Mouse (Mus musculus) embryo, embryonic 9.5 days (tissue): ENCODE data around the gene Ccdc86.

Experiments used
- DNase-seq: peaks from one replicate; pipeline ENCODE4 v3.0.0-alpha.2; 2017; ENCODE audit errors: extremely low spot score

Gene Ccdc86

DNA sequence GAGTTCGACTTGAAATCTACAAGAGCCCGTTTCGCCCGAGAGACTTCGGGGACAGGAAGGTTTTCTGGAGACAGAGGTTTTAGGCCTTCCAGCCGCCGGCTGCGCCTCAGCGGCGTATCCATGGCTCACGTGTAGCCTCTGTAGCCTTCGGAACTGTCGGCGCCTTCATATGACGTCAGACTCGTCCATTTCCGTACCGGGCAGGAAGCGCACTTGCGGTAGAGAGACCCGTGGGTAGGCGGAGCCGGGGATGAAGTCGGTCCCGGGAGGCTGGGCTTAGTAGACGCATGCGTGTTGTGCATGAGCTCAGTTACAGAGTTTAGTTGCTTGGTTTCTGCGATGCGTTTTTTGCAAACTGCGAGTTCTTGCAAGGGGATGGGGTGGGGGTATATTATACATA is at the start of gene Ccdc86:
Gene Ccdc86, minus strand, starts transcription at position 155 of the 400 bp plus-strand sequence.
- DNase-seq: peak; percentile 95

DNA sequence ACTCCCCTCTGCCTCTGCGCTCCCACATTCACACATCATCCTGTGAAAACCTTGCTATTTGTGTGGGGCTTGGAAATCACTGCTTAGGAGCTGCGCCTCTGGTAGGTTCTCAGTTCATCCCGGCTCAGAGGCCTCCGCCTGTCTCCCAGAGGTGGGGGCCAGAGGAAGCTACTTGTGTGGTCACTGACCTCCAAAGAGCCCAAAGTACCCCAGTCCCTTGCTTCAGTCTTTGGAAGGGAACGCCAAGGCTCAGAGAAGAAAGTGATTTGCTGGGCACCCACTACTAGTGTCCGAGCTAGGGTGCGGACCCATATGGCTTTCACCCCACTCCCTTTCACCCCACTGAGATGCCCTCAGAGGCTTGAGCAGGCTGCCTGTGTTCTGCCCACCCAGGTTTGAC is 44.1 kb upstream of the Ccdc86 start, which contains the start of gene Ms4a15:
Gene Ms4a15, minus strand, starts transcription at position 101 of the 400 bp plus-strand sequence.
- no peak for DNase-seq

DNA sequence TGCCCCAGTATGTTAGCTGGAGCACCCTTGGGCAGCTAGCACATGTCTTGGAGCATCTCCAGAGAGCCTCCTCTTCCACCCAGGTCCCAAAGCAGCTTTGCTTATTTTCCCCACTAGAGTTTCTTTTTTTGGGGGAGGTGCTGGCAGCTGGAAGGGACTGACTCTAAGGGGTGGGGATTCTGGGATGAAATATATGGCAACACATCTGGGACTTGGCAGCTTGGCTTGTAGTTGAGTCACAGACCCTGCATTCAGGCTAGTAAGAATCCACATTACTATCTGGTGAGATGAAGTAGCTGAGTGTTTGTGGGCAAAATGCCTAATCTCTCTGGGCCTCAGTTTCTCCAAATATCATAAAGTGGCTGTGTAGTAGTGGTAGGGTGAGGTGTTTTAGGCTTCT is 42.8 kb upstream of the Ccdc86 start:
- no peak for DNase-seq

DNA sequence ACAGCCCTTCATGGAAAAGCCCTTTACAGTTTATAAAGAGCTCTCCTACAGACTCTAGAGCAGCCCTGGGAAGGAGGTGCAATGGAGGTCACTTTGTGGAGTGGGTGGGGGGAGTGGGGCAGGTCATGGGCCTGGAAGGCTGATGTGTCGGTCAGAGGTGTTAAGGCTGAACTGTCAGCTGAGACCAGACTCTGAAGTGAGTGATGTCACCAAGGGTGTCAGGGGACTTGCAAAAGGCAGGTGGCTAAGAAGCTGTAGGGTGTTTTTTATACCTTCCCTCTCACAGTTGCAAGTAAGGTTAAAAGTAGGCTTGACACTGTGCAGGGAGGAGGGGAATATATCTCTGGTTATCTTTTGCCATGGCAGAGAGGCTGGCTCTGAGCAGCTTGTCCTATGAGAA is 41.7 kb upstream of the Ccdc86 start:
- no peak for DNase-seq

DNA sequence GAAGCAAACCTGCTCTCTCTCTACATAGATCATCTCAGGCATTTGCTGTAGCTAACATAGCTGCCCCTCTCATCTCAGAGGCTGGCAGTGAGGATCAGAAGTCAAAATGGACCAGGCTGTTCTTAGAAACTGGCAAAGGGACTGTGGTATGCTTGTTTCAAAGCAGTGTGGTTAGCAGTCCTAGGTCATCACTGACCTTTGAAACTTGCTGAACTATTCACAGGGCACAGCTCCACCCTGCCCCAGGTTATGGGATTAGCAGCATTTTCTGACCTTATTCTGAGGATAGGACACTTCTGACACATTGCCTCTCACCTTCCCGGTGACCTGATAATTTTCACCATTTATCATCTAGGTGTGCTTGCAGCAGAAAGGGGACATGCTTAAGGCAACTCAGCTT is 39.5 kb upstream of the Ccdc86 start:
- DNase-seq: no peak

DNA sequence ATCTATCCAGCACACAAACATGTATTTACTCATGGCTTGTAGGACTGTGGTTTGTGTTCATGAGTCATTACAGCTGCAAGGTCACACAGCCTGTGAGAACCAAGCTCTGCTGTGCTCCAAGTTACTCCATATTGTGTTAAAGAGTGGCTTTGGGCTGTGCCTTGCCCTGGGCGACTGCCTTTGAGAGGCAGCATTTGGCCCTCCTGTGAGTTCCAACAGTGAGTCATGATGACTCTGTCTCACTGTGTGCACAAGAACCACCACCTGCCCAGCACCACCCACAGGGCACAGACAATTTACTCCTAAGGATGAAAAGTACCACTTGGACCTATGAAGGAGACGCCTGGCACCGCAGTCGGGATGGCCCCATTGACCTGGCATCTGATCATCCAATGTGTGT is 36.8 kb upstream of the Ccdc86 start:
- no peak for DNase-seq

DNA sequence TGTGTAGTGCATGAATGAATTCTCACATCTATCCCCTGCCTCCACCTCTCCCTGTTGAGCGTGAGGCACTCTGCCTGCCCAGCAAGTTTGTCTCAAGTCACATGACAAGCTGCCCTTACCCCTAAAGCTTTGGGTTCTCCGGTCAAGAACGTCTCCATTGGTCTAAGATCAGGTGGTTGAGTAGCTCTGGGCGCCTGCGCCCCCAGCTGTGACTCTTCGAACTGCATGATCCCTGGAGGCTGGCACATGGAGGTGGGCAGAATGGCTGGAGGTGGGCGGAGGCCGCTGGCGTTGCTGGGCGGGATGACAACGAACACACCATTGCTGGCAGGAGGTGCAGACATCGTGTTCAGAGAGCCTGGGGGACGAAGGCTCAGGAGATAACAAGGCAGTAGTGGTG is 35.5 kb upstream of the Ccdc86 start:
- no peak for DNase-seq

DNA sequence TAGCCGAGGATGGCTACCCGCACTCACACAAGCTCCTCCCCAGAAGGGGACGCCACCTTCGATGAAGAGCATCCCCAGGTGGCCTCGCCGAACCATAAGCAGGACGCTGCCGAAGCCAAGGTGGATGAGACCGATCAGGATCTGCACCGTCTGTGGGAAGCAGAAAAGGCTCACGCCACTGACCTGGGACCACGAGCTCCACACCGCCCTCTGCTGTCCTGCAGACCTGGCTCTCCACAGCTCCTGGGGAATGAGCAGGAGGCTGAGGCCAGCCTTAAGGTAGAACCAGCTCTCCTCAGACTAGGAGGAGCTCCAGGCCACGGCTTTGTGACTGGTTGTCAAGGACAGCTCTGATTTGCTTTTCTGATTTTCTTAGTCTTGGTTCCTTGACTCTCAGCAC is 34.1 kb upstream of the Ccdc86 start:
- peak; percentile 29 for DNase-seq

DNA sequence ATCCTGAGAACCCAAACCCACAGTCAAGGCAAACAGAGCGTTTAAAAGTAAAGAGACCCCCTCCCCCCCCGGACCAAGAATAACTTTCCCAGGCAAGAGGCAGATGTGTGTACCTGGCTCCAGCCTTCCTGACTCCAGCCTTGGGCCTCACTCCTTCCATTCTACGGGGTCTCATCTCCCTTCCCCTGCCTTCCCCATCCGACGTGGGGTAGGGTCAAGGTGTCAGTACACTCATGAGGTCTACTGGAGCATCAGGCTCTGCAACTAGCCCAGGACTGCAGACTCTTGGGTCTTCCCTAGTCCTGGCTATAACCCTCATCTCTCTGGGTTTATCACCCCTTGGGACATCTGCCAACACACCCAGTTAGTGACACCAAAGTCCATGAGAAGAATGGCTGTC is 31.1 kb upstream of the Ccdc86 start:
- no peak for DNase-seq

DNA sequence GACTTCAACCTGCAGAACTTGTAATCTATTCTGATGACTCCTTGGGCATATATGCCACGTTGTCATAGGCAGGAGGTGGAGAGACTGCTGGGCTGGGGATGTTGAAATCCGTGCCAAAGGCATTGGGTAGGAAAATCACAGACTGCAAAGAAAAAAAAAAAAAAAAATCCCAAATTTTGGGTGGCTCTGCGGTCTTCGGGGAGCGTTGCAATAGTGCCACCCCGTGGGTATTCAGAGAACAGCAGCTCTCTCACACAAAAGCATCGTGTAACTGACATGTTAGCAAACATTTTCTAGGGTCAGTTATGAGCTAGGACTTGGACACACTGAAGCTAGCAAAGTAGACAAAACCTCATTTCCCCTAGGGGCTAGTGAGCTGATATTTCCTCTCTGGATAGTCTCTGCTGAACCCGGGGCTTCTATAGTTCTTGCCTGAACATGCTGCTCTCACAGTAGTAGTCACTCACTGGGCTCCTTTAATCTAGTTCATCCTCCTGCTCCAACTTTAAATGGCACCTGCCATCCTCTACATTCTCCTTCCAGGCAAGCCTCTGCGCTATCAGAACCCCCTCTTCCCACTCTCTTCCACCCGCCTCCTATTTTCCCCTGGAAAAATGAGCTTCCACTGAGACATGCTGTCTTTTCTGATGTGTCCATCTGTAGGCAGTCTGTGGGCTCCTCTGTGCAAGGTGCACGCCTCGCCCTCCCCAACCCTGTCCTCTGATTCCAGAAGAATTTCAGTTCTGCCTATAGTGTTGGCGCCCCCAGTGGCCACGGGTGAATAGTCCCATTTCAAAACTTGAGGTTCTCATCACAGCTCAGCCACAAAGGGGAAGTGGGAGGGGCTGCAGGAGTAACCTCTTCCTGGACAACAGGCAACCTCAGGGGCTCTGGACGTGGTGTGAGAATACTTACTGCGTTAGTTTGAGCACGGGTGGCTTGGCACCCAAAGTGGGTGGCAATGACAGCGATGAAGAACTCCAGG is 30.4 kb upstream of the Ccdc86 start:
- peak; percentile 73 for DNase-seq

DNA sequence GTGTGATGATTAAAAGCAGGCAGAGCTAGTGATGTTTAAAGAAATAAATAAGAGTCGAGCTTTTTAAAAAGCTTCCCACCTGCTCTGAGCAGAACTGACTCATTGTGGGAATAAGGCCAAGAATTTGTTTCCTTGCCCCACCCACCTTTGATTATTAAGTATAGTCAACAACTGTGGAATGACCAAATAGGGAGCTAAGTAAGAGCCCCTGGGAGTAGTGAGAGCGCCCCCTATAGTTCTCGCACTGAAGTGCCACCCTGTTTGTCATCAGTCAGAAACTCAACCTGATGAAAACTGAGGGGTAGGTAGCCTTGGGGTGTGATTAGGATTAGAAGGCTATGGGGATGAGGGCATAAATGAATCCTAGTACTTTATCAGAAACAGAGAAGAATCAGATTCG is 27.3 kb upstream of the Ccdc86 start:
- DNase-seq: no peak

DNA sequence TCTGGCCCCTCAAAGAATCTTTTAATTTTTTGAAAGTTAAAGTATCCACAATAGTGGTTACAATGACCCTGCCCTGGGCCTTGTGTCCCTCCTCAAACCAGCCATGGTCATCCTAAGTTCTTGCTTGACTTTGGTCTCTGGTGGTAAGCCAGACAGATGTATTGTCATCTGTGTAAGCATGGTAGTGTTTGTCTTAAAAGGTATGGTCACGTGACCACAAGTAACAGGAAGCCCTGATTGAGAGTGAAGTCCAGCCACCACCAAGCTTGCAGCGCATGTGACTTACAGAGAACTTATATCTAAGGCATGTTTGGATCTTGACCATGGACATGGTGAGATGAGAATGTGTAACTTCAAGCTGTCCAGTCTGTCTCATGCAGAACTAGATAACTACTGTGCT is 26.1 kb upstream of the Ccdc86 start:
- no peak for DNase-seq

DNA sequence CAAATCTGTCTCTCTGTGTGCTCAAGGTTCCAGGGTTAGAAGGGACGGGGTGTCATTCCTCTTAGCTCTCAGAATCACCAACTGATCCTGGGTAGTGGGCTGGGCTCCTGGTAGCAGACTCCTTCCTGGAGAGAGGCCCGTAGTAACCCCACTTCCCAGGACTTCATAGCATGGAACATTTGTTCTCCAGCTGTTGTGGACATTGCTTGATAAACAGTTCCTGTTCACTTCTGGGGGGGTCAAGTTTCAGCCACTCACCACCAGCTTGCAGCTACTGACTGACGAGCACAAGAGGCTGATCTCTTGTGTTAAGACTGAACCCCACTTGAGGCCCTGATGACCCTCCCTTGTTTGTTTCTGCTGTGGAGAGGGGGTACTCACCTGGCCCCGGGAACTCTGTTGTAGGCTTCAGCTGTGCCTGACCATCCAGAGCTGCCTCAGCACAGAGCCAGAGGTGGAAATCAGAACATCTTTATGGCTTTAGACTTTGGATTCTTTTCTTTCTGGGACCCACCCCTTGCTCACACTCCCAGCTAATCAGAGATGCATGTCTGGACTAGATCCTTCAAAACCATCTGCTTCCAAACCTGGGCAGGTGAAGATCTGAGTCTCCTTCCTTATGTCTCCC is 25.3 kb upstream of the Ccdc86 start, which contains the start of gene Ms4a10:
Gene Ms4a10, minus strand, starts transcription at position 433 of the 628 bp plus-strand sequence.
- no peak for DNase-seq

DNA sequence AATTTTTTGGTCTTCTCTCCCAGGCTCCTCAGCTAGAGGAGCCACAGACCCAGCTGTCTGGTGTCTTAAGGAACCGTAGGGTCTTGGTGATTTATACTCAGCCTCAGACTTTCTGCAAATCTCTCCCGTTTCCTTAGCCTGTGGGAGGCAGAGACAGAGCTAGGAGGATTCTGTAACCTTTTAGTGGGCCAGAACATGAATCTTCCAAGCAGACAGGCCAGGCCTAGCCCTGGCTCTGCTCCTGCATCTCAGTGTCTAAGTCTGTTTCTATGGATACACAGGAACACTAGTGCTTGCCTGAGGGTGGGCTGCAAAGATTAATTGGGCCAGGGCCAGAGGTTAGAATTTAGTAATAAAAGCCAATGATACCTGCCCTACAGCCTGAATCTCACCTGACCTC is 24.1 kb upstream of the Ccdc86 start:
- no peak for DNase-seq

DNA sequence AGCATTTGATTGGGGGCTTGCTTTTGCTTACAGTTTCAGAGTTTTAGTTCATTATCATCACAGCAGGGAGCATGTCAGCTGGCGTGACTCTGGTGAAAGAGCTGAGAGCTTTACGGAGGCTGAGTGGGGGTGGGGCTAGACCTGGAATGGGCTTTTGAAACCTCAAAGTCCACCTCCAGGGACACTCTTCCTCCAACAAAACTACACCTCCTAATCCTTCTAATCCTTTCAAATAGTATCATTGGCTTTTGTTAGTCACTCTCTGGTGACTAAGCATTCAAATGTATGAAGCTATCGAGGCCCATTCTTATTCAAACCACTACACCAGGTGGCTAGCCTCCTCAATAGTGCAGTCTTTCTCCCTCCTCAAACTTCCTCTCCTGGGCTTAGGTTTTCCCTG is 23.6 kb upstream of the Ccdc86 start:
- DNase-seq: no peak

DNA sequence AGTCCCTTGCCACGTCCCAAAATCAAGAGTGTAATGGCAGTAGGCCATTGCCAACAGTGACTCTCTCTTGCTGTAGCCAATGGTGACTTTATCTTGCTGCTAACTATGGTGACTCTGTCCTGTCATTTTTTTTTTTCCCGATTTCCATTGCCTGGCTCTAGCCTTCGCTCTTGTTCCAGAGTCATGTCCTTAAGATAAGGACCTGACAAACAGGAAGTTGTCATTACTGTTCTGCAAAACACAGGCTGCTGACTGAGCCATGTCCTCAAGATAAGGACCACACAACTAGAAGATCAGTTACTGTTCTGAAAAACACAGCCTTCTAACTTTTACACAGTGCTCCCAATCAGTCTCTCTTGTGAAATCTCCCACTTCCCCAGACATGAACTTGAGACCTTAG is 21.4 kb upstream of the Ccdc86 start:
- no peak for DNase-seq

DNA sequence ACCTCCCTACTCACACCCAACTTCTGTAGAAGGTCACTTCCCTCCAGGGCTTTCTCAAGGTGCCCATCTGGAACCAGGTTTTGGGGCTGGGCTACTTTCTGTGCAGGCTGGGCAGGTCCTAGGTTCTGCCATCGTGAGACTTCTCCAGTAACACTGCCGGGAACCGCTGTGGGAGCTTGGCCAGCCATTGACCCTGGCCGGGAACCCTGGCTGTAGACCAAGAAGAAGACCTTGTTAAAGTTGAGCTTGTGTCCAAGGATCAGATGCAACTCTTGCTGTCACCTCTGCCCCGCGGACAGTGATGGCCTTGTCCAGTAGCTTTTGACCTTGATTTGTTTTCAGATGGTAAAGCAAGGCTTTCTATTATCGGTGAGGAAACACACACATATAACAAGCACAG is 19.5 kb upstream of the Ccdc86 start:
- no peak for DNase-seq

DNA sequence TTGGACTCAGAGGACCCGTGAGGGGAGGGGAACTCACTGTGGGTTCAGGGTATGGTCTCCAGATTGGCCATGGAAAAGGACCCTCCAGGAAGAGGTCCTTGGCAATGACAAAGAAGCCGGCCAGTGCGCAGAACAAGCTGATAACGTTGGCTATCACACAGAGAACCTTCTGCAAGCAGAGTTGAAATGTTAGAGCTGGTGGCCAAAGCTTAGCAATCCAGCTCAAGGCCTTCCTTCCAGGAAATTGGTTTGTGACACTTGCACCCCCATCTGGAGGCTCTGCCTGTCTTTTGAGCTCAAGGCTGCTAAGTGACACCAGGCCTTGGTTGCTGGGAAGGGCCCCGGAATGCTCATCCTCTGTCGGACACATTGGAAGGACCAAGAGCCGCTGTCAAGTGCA is 16.7 kb upstream of the Ccdc86 start:
- DNase-seq: no peak

DNA sequence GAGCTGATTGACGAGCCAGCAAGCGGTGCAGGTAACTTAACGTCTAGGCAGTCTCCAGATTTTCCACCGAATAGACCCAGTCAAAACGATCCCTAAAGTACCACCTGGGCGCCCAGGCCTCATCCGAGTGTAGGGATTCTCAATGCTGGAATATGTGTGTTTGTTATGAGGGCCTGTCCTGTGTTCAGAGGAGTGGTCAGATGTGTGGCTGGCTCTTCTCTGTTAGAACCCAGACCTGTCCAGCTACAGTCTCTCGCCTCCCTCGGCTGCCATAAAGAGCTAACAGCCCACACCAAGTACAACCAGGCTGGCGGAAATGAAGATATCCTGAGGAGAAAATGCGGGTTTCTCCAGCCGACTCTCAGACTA is 10.9 kb upstream of the Ccdc86 start:
- DNase-seq: no peak

DNA sequence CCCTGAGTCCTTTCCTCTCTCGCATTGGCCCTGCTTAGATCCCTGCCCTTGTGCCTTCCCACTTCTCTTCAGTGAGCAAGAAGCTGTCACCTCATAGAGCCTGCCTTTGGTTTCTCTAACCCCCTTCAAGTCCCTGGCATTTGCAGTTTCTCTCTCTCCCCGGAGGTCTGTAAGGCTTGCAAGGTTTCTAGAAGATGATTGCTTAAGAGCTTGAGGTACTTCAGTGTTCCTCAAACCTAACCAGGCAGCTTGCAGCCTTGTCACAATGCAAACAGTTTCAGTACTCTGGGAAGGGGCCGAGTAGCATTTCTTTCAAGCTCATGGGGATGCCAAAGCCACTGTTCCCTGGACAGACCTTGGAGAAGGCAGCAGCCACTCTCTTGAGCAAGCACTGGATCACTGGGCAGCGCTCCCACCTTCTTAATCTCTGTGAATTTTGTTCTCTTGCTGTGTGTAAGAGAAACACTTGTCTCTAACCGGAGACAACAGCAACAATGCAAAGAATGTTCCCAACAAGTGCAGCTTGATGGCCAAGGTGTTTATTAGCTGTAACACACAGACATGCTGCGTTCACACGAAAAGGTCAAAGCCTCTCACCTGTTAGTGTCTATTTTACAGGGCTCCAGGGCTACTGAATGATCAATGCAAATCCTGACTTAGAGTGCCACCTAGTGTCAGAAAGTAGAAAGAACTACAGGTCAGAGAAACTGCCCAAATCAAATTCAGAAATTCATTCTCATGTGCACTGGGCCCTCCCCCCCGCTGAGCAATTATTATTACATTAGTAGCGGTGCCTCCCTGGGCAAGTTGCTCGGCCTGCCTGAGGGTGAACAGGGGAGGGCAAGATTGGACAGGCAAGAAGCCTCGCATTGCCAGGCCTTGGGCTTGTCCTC is 10.3 kb upstream of the Ccdc86 start:
- DNase-seq: peak; percentile 75

DNA sequence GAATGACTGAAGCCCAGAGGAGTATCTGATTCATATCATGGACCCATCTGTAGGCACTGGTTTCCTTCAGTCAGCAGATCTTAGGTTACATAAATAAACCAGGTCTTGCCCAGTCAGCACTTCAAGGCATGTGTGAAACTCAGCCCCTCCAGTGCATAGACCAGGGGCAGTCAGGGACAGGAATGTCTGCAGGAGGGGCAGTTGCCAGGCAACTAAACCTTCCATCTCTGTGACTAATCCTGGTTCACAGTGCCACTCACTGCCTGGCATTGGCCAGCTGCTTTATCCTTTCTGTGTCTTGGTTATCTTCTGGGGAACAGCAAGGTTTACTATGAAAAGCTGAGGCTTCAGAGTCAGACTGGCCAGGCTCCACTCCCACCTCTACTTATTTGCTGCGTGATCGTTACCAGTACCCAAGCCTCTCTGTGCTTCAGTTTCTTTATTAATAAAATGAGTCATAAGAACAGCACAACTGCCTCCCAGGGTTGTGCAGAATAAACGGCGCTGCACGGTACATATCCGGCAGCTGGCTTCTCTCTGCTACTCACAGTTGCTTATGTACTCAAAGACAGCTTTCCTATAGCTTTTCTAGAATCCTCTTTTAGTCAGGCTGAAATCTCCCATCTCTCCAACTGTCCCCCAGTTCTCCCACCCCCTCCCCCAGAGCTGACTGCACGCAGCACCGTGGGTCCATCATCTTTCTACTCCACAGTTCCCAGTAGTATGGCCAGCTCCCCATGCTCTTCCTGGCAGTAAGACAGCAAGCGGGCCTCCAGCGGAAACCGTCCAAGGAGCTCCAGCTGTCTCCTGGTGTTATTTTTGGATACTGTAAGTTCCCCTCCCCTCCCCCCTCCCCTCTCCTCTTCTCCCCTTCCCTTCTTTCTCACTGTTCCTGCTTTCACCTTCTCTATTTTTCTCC is 3.2 kb upstream of the Ccdc86 start:
- no peak for DNase-seq
